Mouse (Mus musculus): ENCODE measurements at regions not wholly inside any gene's neighbourhood (a gene's known extent, or its start where the extent isn't known, plus 50 kb on each side); places are given as distances from the start of the nearest gene placed in this dataset.

- H3K4me1 ChIP-seq (replicated peaks), result no peaks in the 10 kb centered on the region
- no peak overlapping the region for H3K27ac ChIP-seq (ENCODE audit: poor library complexity, severe bottlenecking)
- H3K9me3 ChIP-seq (replicated peaks), result no peaks in the 10 kb centered on the region
- 58% methylated on average over 1 of the region's 1 CpGs for WGBS
- H3K27me3 ChIP-seq (replicated peaks), result no peaks in the 10 kb centered on the region
- no peak overlapping the region for H3K4me2 ChIP-seq
- no peak overlapping the region for H3K9ac ChIP-seq
- H3K4me3 ChIP-seq, result no peak overlapping the region
- H3K36me3 ChIP-seq, result no peaks in the 10 kb centered on the region
- no peak for ATAC-seq (ENCODE audit: insufficient number of reproducible peaks, low FRiP score)
These were observed 169.9 kb downstream of the Pom121l12 start for GRCm38 (mm10) chr11:14769008-14769407.

GRCm38 (mm10) chr11:14769448-14770357, 170.6 kb downstream of the Pom121l12 start:
- H3K4me1 ChIP-seq (replicated peaks), result no peaks in the 10 kb centered on the region
- 32% methylated on average over 9 of the region's 9 CpGs for WGBS
- peak overlapping the region; percentile 26 for H3K4me2 ChIP-seq
- H3K9ac ChIP-seq, result no peak overlapping the region
- H3K4me3 ChIP-seq, result no peak overlapping the region
- no peak overlapping the region for H3K27ac ChIP-seq (ENCODE audit: poor library complexity, severe bottlenecking)
- no peaks in the 10 kb centered on the region for H3K36me3 ChIP-seq
- no peak for ATAC-seq (ENCODE audit: insufficient number of reproducible peaks, low FRiP score)
- H3K27me3 ChIP-seq (replicated peaks), result no peaks in the 10 kb centered on the region
- no peaks in the 10 kb centered on the region for H3K9me3 ChIP-seq (replicated peaks)

- H3K4me1 ChIP-seq (replicated peaks), result no peaks in the 10 kb centered on the region
These were observed 199.2 kb downstream of the Pom121l12 start for GRCm38 (mm10) chr11:14798314-14798713.

GRCm38 (mm10) chr11:14799227-14799626, 200.2 kb downstream of the Pom121l12 start:
- Histone ChIP-seq H3K36me3 (no peaks in the 10 kb centered on the region), H3K27ac (ENCODE audit: poor library complexity, severe bottlenecking) (no peak overlapping the region), H3K9ac (no peak overlapping the region), H3K27me3 (replicated peaks) (no peaks in the 10 kb centered on the region), H3K4me1 (replicated peaks) (no peaks in the 10 kb centered on the region), H3K9me3 (replicated peaks) (0 out of 2 replicates have a peak, but pooled peaks cover 4% of the 10 kb centered on the region), H3K4me2 (no peak overlapping the region), H3K4me3 (no peak overlapping the region)
- WGBS, result 68% methylated on average over 3 of the region's 3 CpGs
- ATAC-seq (ENCODE audit: insufficient number of reproducible peaks, low FRiP score), result no peak

More at GRCm38 (mm10) chr11:14798314-14798713, 199.2 kb downstream of the Pom121l12 start:
- H3K4me2 ChIP-seq, result no peak overlapping the region
- 0 out of 2 replicates have a peak, but pooled peaks cover 4% of the 10 kb centered on the region for H3K9me3 ChIP-seq (replicated peaks)
- no peak for ATAC-seq (ENCODE audit: insufficient number of reproducible peaks, low FRiP score)
- 56% methylated on average over 1 of the region's 1 CpGs for WGBS
- no peaks in the 10 kb centered on the region for H3K27me3 ChIP-seq (replicated peaks)
- no peaks in the 10 kb centered on the region for H3K36me3 ChIP-seq
- no peak overlapping the region for H3K27ac ChIP-seq (ENCODE audit: poor library complexity, severe bottlenecking)
- no peak overlapping the region for H3K4me3 ChIP-seq
- H3K9ac ChIP-seq, result no peak overlapping the region

- H3K9me3 ChIP-seq (replicated peaks), result no peaks in the 10 kb centered on the region
- no peaks in the 10 kb centered on the region for H3K27me3 ChIP-seq (replicated peaks)
- H3K4me3 ChIP-seq, result no peak overlapping the region
- H3K4me1 ChIP-seq (replicated peaks), result no peaks in the 10 kb centered on the region
- H3K4me2 ChIP-seq, result no peak overlapping the region
- no peak for ATAC-seq (ENCODE audit: insufficient number of reproducible peaks, low FRiP score)
- WGBS, result 18% methylated on average over 2 of the region's 2 CpGs
- no peak overlapping the region for H3K9ac ChIP-seq
- H3K27ac ChIP-seq (ENCODE audit: poor library complexity, severe bottlenecking), result no peak overlapping the region
- H3K36me3 ChIP-seq, result no peaks in the 10 kb centered on the region
These were observed 219.9 kb downstream of the Pom121l12 start for GRCm38 (mm10) chr11:14818936-14819335.
